Mouse (Mus musculus): ENCODE data around the gene Dedd. TPM values are rescaled to one million over a fixed set of nuclear protein-coding genes. Genes with fewer than 3 reads are reported as not detected.

Gene Dedd
- polyA plus RNA-seq, 1 experiment from 2014 or later: 17.7 TPM

- no peak overlapping the region for H3K4me2 ChIP-seq (ENCODE audit: low read depth, low read length)
- 10% methylated on average over 3 of the region's 4 CpGs for WGBS (ENCODE audit: insufficient replicate concordance)
- no peak for ATAC-seq
- no peaks in the 10 kb centered on the region for H3K36me3 ChIP-seq (replicated peaks; ENCODE audit: insufficient read depth, low read length)
- 0 out of 2 replicates have a peak, but pooled peaks cover 2% of the 10 kb centered on the region for H3K4me1 ChIP-seq (ENCODE audit: insufficient read depth)
- TF ChIP-seq EP300 (IDR thresholded peaks at IDR 0.05; ENCODE audit: low read depth) (no peak), CTCF (IDR thresholded peaks at IDR 0.05; ENCODE audit: low read depth) (no peak)
- no peak overlapping the region for H3K9ac ChIP-seq (replicated peaks)
- 0 out of 2 replicates have a peak, but pooled peaks cover 3% of the 10 kb centered on the region for H3K27me3 ChIP-seq (ENCODE audit: insufficient read depth, low read length)
- no peak overlapping the region for H3K4me3 ChIP-seq (ENCODE audit: low read depth, low read length)
- H3K9me3 ChIP-seq (ENCODE audit: low read length): no peaks in the 10 kb centered on the region
- no peak overlapping the region for H3K27ac ChIP-seq (ENCODE audit: low read depth)
- DNase-seq: no peak
Measured at GRCm38 (mm10) chr1:171373946-171374345, 45.0 kb downstream of the Dedd start.

GRCm38 (mm10) chr1:171375646-171376097 lies 46.7 kb downstream of the Dedd start:
- Histone ChIP-seq H3K4me2 (ENCODE audit: low read depth, low read length) (no peak overlapping the region), H3K27ac (ENCODE audit: low read depth) (no peak overlapping the region), H3K9me3 (ENCODE audit: low read length) (no peaks in the 10 kb centered on the region), H3K27me3 (ENCODE audit: insufficient read depth, low read length) (0 out of 2 replicates have a peak, but pooled peaks cover 13% of the 10 kb centered on the region), H3K9ac (replicated peaks) (no peak overlapping the region), H3K36me3 (replicated peaks; ENCODE audit: insufficient read depth, low read length) (no peaks in the 10 kb centered on the region), H3K4me1 (ENCODE audit: insufficient read depth) (peaks cover 8% of the 10 kb centered on the region), H3K4me3 (ENCODE audit: low read depth, low read length) (no peak overlapping the region)
- ATAC-seq (no peak), DNase-seq (no peak)
- 46% methylated on average over 9 of the region's 9 CpGs for WGBS (ENCODE audit: insufficient replicate concordance)
- TF ChIP-seq CTCF (IDR thresholded peaks at IDR 0.05; ENCODE audit: low read depth) (no peak), EP300 (IDR thresholded peaks at IDR 0.05; ENCODE audit: low read depth) (no peak)

- no peak for TF ChIP-seq CTCF (IDR thresholded peaks at IDR 0.05; ENCODE audit: low read depth)
- TF ChIP-seq EP300 (IDR thresholded peaks at IDR 0.05; ENCODE audit: low read depth): no peak
- H3K4me3 ChIP-seq (ENCODE audit: low read depth, low read length): no peak overlapping the region
- no peak overlapping the region for H3K9ac ChIP-seq (replicated peaks)
- H3K36me3 ChIP-seq (replicated peaks; ENCODE audit: insufficient read depth, low read length): no peaks in the 10 kb centered on the region
- WGBS (ENCODE audit: insufficient replicate concordance): 69% methylated on average over 6 of the region's 6 CpGs
- no peaks in the 10 kb centered on the region for H3K9me3 ChIP-seq (ENCODE audit: low read length)
- DNase-seq (no peak), ATAC-seq (no peak)
- 0 out of 2 replicates have a peak, but pooled peaks cover 13% of the 10 kb centered on the region for H3K27me3 ChIP-seq (ENCODE audit: insufficient read depth, low read length)
- H3K27ac ChIP-seq (ENCODE audit: low read depth): no peak overlapping the region
- H3K4me2 ChIP-seq (ENCODE audit: low read depth, low read length): no peak overlapping the region
- H3K4me1 ChIP-seq (ENCODE audit: insufficient read depth): peaks cover 11% of the 10 kb centered on the region
Measured at GRCm38 (mm10) chr1:171378298-171378697, 49.4 kb downstream of the Dedd start.

- Histone ChIP-seq H3K9me3 (ENCODE audit: low read length) (no peaks in the 10 kb centered on the region), H3K4me3 (ENCODE audit: low read depth, low read length) (no peak overlapping the region), H3K36me3 (replicated peaks; ENCODE audit: insufficient read depth, low read length) (no peaks in the 10 kb centered on the region), H3K27me3 (ENCODE audit: insufficient read depth, low read length) (0 out of 2 replicates have a peak, but pooled peaks cover 13% of the 10 kb centered on the region), H3K27ac (ENCODE audit: low read depth) (no peak overlapping the region), H3K4me2 (ENCODE audit: low read depth, low read length) (peak overlapping the region; percentile 58), H3K4me1 (ENCODE audit: insufficient read depth) (peaks cover 11% of the 10 kb centered on the region), H3K9ac (replicated peaks) (peak overlapping the region; percentile 13; the same call in 1 of the 2 replicates)
- ATAC-seq (peak; percentile 81), DNase-seq (peak; percentile 83)
- peak; percentile 86 for TF ChIP-seq CTCF (IDR thresholded peaks at IDR 0.05; ENCODE audit: low read depth)
- TF ChIP-seq EP300 (IDR thresholded peaks at IDR 0.05; ENCODE audit: low read depth): no peak
- WGBS (ENCODE audit: insufficient replicate concordance): 4% methylated on average over 31 of the region's 31 CpGs
Measured at GRCm38 (mm10) chr1:171379935-171380599, 51.1 kb downstream of the Dedd start.

- Histone ChIP-seq H3K9me3 (ENCODE audit: low read length) (no peaks in the 10 kb centered on the region), H3K4me3 (ENCODE audit: low read depth, low read length) (no peak overlapping the region), H3K4me2 (ENCODE audit: low read depth, low read length) (no peak overlapping the region), H3K27me3 (ENCODE audit: insufficient read depth, low read length) (0 out of 2 replicates have a peak, but pooled peaks cover 13% of the 10 kb centered on the region), H3K36me3 (replicated peaks; ENCODE audit: insufficient read depth, low read length) (no peaks in the 10 kb centered on the region), H3K4me1 (ENCODE audit: insufficient read depth) (peaks cover 11% of the 10 kb centered on the region), H3K9ac (replicated peaks) (no peak overlapping the region), H3K27ac (ENCODE audit: low read depth) (no peak overlapping the region)
- no peak for ATAC-seq
- TF ChIP-seq CTCF (IDR thresholded peaks at IDR 0.05; ENCODE audit: low read depth) (peak; percentile 28), EP300 (IDR thresholded peaks at IDR 0.05; ENCODE audit: low read depth) (no peak)
- DNase-seq: no peak
- 65% methylated on average over 11 of the region's 11 CpGs for WGBS (ENCODE audit: insufficient replicate concordance)
Measured at GRCm38 (mm10) chr1:171382096-171382620, 53.2 kb downstream of the Dedd start.

- H3K27ac ChIP-seq (ENCODE audit: low read depth): no peak overlapping the region
- H3K9ac ChIP-seq (replicated peaks): no peak overlapping the region
- no peak for DNase-seq
- peaks cover 11% of the 10 kb centered on the region for H3K4me1 ChIP-seq (ENCODE audit: insufficient read depth)
- no peak overlapping the region for H3K4me2 ChIP-seq (ENCODE audit: low read depth, low read length)
- WGBS (ENCODE audit: insufficient replicate concordance): 64% methylated on average over 9 of the region's 9 CpGs
- no peak overlapping the region for H3K4me3 ChIP-seq (ENCODE audit: low read depth, low read length)
- 0 out of 2 replicates have a peak, but pooled peaks cover 11% of the 10 kb centered on the region for H3K27me3 ChIP-seq (ENCODE audit: insufficient read depth, low read length)
- TF ChIP-seq EP300 (IDR thresholded peaks at IDR 0.05; ENCODE audit: low read depth): no peak
- no peak for TF ChIP-seq CTCF (IDR thresholded peaks at IDR 0.05; ENCODE audit: low read depth)
- no peak for ATAC-seq
- no peaks in the 10 kb centered on the region for H3K36me3 ChIP-seq (replicated peaks; ENCODE audit: insufficient read depth, low read length)
- H3K9me3 ChIP-seq (ENCODE audit: low read length): no peaks in the 10 kb centered on the region
Measured at GRCm38 (mm10) chr1:171384361-171384760, 55.4 kb downstream of the Dedd start.
